Mouse (Mus musculus): ENCODE measurements around the gene Rdh19.

DNA sequence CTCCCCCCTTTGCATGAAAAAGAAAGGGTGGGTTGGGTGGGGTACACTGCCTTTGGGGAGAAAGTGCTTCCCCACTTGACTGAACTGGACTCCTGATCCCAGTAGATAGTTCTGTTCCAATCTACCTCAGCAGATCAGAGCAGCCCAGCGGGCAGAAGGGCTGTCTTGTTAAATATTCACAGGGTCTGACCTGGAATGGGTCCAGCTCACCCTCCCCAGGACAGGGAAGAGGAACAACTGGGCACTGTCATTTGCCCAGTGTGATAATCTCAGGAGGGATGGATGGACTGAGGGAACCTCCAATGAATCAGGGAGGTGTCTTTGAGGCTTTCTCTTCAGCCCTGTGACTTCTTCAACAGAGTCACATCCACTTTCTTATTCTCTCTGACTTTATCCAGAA, 1.6 kb upstream of the Rdh19 start:
- TF ChIP-seq CTCF (IDR thresholded peaks at IDR 0.05; ENCODE audit: control insufficient read depth, insufficient read depth, insufficient read length) (no peak), USF1 (IDR thresholded peaks at IDR 0.05; ENCODE audit: low read depth) (no peak), MAX (IDR thresholded peaks at IDR 0.05) (no peak)
